Mouse (Mus musculus) midbrain, postnatal 0 days (tissue): ENCODE measurements at regions not wholly inside any gene's neighbourhood (a gene's known extent, or its start where the extent isn't known, plus 50 kb on each side); places are given as distances from the start of the nearest gene placed in this dataset.

Source experiments
- ATAC-seq: fragments of 200-750 bp; cut with Nextera tagmentation; 2 replicates; pipeline ENCODE4 v1.8.0; 2017; ENCODE audit warnings: moderate number of reproducible peaks, mild to moderate bottlenecking, moderate TSS enrichment, moderate library complexity; ENCODE audit not compliant: low FRiP score
- DNase-seq: peaks from one replicate; pipeline ENCODE4 v3.0.0-alpha.2; 2015; ENCODE audit warnings: low spot score
- H3K27ac ChIP-seq: fragments of 300-500 bp; sonication (generic); 2 replicates; pipeline ENCODE4 v1.5.1; 2014; ENCODE audit warnings: low read depth, mild to moderate bottlenecking, low read length, mixed read lengths
- H3K27me3 ChIP-seq: fragments of 300-500 bp; sonication (generic); 2 replicates; pipeline ENCODE4 v1.6.1; 2014; ENCODE audit warnings: low read length, control low read depth, mixed read lengths; ENCODE audit not compliant: insufficient read depth
- H3K36me3 ChIP-seq: fragments of 300-500 bp; sonication (generic); 2 replicates; pipeline ENCODE4 v1.6.1; 2014; ENCODE audit warnings: low read length, control low read depth, mixed read lengths; ENCODE audit not compliant: insufficient read depth
- H3K4me1 ChIP-seq: fragments of 300-500 bp; sonication (generic); 2 replicates; pipeline ENCODE4 v1.6.1; 2014; ENCODE audit warnings: mild to moderate bottlenecking, control low read depth, antibody characterized with exemption, low read length, mixed read lengths; ENCODE audit not compliant: insufficient read depth
- H3K4me2 ChIP-seq: fragments of 300-500 bp; sonication (generic); 2 replicates; pipeline ENCODE4 v1.6.1; 2014; ENCODE audit warnings: low read depth, mild to moderate bottlenecking, low read length, mixed read lengths; ENCODE audit not compliant: poor library complexity, severe bottlenecking
- H3K4me3 ChIP-seq: fragments of 300-500 bp; sonication (generic); 2 replicates; pipeline ENCODE4 v1.5.1; 2014; ENCODE audit warnings: low read depth, mild to moderate bottlenecking, low read length, moderate library complexity
- H3K9ac ChIP-seq: fragments of 300-500 bp; sonication (generic); replicated peaks from 2 replicates; pipeline ENCODE4 v1.6.1; 2014; ENCODE audit warnings: mild to moderate bottlenecking, low read length, moderate library complexity, mixed read lengths; ENCODE audit not compliant: poor library complexity, severe bottlenecking
- H3K9me3 ChIP-seq: fragments of 300-500 bp; sonication (generic); 2 replicates; pipeline ENCODE4 v1.6.1; 2016; ENCODE audit warnings: low read length, control low read depth
- CTCF ChIP-seq: IDR thresholded peaks from 2 replicates; pipeline ENCODE4 v1.5.1; 2016; ENCODE audit warnings: antibody characterized with exemption, mild to moderate bottlenecking
- WGBS: fragments of 180-500 bp; shearing (Covaris S2); extraction: QIAGEN DNeasy Blood & Tissue Kit; methylation state at CpG from one replicate; pipeline ENCODE4 v1.1.7; 2014; 5-methylcytosine and 5-hydroxymethylcytosine counted together

DNA sequence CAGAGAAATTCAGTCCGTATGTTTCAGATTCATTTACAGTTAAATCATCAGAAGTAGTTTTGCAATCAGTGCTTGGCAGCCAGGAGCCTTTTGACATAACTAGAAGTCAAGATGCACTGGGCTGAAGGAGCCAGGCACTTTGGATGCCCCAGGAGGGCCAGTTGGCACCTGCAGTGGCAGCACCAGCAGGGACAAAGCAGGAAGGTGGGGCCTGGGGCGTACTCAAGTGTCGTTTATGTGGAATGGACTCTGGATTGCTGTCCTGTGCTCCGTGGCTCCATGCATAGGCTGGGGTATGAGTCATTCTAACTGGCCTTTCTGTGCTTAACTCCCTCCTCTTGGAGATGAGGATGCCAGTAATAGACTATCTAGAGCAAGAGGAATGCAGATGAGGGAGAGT is 186.2 kb upstream of the Klf4 start:
- no peak overlapping the region for H3K4me2 ChIP-seq
- DNase-seq = no peak
- ATAC-seq = no peak
- no peaks in the 10 kb centered on the region for H3K27me3 ChIP-seq
- H3K4me1 ChIP-seq = no peaks in the 10 kb centered on the region
- TF ChIP-seq CTCF = no peak
- no peaks in the 10 kb centered on the region for H3K36me3 ChIP-seq
- no peaks in the 10 kb centered on the region for H3K9me3 ChIP-seq
- no peak overlapping the region for H3K9ac ChIP-seq
- H3K27ac ChIP-seq = no peak overlapping the region
- H3K4me3 ChIP-seq = no peak overlapping the region
- 81% methylated on average over 4 of the region's 4 CpGs for WGBS

DNA sequence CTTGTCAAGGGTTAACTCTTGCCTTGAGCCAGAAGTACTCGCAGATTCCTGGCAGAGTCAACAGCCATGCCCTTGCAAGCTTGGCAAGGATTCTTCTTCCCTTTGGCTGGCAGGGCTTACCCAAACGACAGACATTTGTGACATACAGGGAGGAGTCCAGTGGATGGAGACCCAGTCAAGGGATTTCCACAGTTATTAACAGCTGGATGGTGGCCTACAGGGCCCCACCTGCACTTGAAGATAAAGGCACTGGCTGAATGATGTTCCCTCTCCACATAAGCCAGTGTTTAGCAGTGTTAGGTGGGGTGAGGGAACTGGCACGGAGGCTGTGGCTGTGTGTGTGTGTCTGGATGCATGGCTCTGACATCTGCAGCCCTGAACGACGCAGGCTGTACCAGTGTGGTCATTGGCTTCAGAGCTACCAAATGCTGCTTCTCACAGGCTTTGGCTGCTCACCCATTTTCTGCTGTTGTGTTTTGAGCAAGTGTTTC is 183.9 kb upstream of the Klf4 start:
- no peak overlapping the region for H3K27ac ChIP-seq
- H3K9me3 ChIP-seq = no peaks in the 10 kb centered on the region
- no peak overlapping the region for H3K9ac ChIP-seq
- ATAC-seq = no peak
- TF ChIP-seq CTCF = no peak
- 60% methylated on average over 5 of the region's 5 CpGs for WGBS
- H3K27me3 ChIP-seq = no peaks in the 10 kb centered on the region
- DNase-seq = peak; percentile 71
- H3K4me3 ChIP-seq = no peak overlapping the region
- H3K36me3 ChIP-seq = no peaks in the 10 kb centered on the region
- H3K4me1 ChIP-seq = peaks cover 5% of the 10 kb centered on the region; the same call in 1 of the 2 replicates
- no peak overlapping the region for H3K4me2 ChIP-seq

- Histone ChIP-seq H3K9me3 (no peaks in the 10 kb centered on the region), H3K36me3 (no peaks in the 10 kb centered on the region), H3K27me3 (no peaks in the 10 kb centered on the region), H3K4me2 (no peak overlapping the region), H3K27ac (no peak overlapping the region), H3K4me1 (peaks cover 5% of the 10 kb centered on the region; the same call in 1 of the 2 replicates), H3K9ac (no peak overlapping the region), H3K4me3 (no peak overlapping the region)
- no peak for TF ChIP-seq CTCF
- WGBS = 48% methylated on average over 13 of the region's 13 CpGs
- no peak for ATAC-seq
- DNase-seq = peak; percentile 61
These were observed 179.5 kb upstream of the Klf4 start for GRCm38 (mm10) chr4:55711500-55712341.

- Histone ChIP-seq H3K36me3 (no peaks in the 10 kb centered on the region), H3K4me2 (no peak overlapping the region), H3K9ac (no peak overlapping the region), H3K4me1 (peaks cover 5% of the 10 kb centered on the region; the same call in 1 of the 2 replicates), H3K4me3 (no peak overlapping the region), H3K27ac (no peak overlapping the region), H3K9me3 (no peaks in the 10 kb centered on the region), H3K27me3 (no peaks in the 10 kb centered on the region)
- TF ChIP-seq CTCF = no peak
- 94% methylated on average over 5 of the region's 5 CpGs for WGBS
- ATAC-seq (no peak), DNase-seq (no peak)
These were observed 178.2 kb upstream of the Klf4 start for GRCm38 (mm10) chr4:55710476-55710875.

DNA sequence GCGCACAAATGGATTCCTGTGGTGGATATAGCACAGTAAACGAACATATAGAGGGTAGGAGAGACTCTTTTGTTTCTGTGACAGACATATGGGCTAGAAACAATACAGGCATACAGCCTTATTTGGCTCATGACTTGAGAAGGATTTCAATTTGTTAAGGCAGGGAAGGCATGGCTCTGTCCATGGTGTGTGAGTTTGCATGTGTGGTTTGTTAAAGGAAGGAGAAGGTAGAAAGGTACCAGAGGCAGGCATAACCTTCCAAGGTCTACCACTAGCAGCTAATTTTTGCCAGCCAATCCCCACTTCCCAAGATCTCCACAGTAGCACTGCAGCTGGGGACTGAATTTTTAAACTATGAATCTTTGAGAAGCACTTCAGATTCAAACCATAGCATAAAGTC is 176.5 kb upstream of the Klf4 start:
- peaks cover 5% of the 10 kb centered on the region; the same call in 1 of the 2 replicates for H3K4me1 ChIP-seq
- H3K27ac ChIP-seq = no peak overlapping the region
- no peak overlapping the region for H3K4me3 ChIP-seq
- no peak for DNase-seq
- WGBS = 80% methylated on average over 2 of the region's 2 CpGs
- no peak overlapping the region for H3K9ac ChIP-seq
- H3K36me3 ChIP-seq = no peaks in the 10 kb centered on the region
- ATAC-seq = no peak
- no peaks in the 10 kb centered on the region for H3K9me3 ChIP-seq
- no peak overlapping the region for H3K4me2 ChIP-seq
- TF ChIP-seq CTCF = no peak
- H3K27me3 ChIP-seq = no peaks in the 10 kb centered on the region

- WGBS = 87% methylated on average over 10 of the region's 10 CpGs
- H3K4me3 ChIP-seq = no peak overlapping the region
- no peaks in the 10 kb centered on the region for H3K36me3 ChIP-seq
- TF ChIP-seq CTCF = no peak
- ATAC-seq (no peak), DNase-seq (no peak)
- no peak overlapping the region for H3K27ac ChIP-seq
- H3K27me3 ChIP-seq = no peaks in the 10 kb centered on the region
- H3K4me1 ChIP-seq = peaks cover 5% of the 10 kb centered on the region; the same call in 1 of the 2 replicates
- no peak overlapping the region for H3K4me2 ChIP-seq
- H3K9ac ChIP-seq = no peak overlapping the region
- no peaks in the 10 kb centered on the region for H3K9me3 ChIP-seq
These were observed 175.7 kb upstream of the Klf4 start for GRCm38 (mm10) chr4:55707916-55708315.
